Mouse (Mus musculus) stomach, embryonic 16.5 days (tissue): ENCODE results near the gene E030018B13Rik. TPM values are rescaled to one million over a fixed set of nuclear protein-coding genes. Genes with fewer than 3 reads are reported as not detected.
A peak's percentile ranks its signal among the peaks of the same experiment; 100 is the strongest.

ENCODE experiments used
- ATAC-seq: fragments of 200-750 bp; cut with Nextera tagmentation; 2 replicates; pipeline ENCODE4 v1.8.0; 2017; ENCODE audit warnings: moderate number of reproducible peaks, moderate TSS enrichment; ENCODE audit not compliant: insufficient read depth, low FRiP score
- H3K27ac ChIP-seq: fragments of 300-500 bp; sonication (generic); 2 replicates; pipeline ENCODE4 v1.5.1; 2014; ENCODE audit warnings: low read length
- H3K27me3 ChIP-seq: fragments of 300-500 bp; sonication (generic); 2 replicates; pipeline ENCODE4 v1.6.1; 2014; ENCODE audit warnings: low read length, control low read depth, mixed read lengths; ENCODE audit not compliant: control insufficient read depth, insufficient read depth
- H3K36me3 ChIP-seq: fragments of 300-500 bp; sonication (generic); 2 replicates; pipeline ENCODE4 v1.6.1; 2014; ENCODE audit warnings: low read length; ENCODE audit not compliant: control insufficient read depth, insufficient read depth
- H3K4me1 ChIP-seq: fragments of 300-500 bp; sonication (generic); 2 replicates; pipeline ENCODE4 v1.6.1; 2014; ENCODE audit warnings: low read length, control low read depth, mixed read lengths; ENCODE audit not compliant: control insufficient read depth, insufficient read depth
- H3K4me2 ChIP-seq: fragments of 300-500 bp; sonication (generic); 2 replicates; pipeline ENCODE4 v1.6.1; 2014; ENCODE audit warnings: low read depth, low read length, mixed read lengths
- H3K4me3 ChIP-seq: fragments of 300-500 bp; sonication (generic); replicated peaks from 2 replicates; pipeline ENCODE4 v1.5.1; 2014; ENCODE audit warnings: mild to moderate bottlenecking, low read length
- H3K9ac ChIP-seq: fragments of 300-500 bp; sonication (generic); 2 replicates; pipeline ENCODE4 v1.6.1; 2014; ENCODE audit warnings: low read length
- H3K9me3 ChIP-seq: fragments of 300-500 bp; sonication (generic); replicated peaks from 2 replicates; pipeline ENCODE4 v1.6.1; 2016; ENCODE audit warnings: low read length, control low read depth; ENCODE audit not compliant: control insufficient read depth
- WGBS: fragments of 180-500 bp; shearing (Covaris S2); extraction: QIAGEN DNeasy Blood & Tissue Kit; methylation state at CpG from one replicate; pipeline ENCODE4 v1.1.7; 2014; 5-methylcytosine and 5-hydroxymethylcytosine counted together
- polyA plus RNA-seq: library from polyadenylated mRNA; unstranded; fragments of >200 nt; fragmentation: Nextera tagmentation; extraction: Ambion mirVana; gene quantifications from 2 replicates; pipeline ENCODE4 v1.2.1, GENCODE M21; 2015

The E030018B13Rik gene
- polyA plus RNA-seq, 1 experiment from 2014 or later: not detected

DNA sequence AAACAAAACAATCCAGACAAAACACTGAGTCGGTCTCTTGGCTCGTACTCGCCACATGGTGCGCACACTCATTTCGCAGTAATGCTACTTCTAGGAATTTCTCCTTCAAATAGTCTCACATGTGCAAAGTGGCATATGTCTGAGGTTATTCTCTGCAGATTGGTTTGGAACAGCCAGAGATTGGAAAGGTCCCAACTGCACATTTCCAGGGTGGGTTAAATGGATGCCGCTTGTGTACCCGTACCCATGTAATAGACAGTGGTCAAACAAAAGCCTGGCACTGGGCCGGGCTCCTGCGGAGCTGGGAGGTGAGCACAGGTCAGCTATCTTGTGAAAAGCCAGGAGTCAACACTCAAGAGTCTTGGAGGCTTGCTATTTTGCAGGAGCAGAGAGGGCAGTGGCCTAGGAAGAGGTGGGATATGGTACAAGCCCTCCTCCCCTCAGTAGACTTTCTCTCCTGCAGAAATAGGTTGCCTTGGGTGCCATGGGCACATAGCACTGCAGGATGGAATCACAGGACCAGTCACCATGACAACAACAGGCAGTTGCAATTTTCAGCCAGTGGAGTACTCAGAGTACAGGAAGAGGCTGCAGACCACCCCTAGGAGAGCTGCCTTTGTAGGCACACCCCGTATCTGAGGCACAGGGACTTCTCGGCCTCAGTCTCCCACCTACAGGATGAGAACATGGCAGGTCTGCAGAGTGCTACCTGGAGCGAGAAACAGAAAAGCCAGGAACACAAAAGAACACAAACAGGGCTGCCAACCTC lies 41.4 kb downstream of the E030018B13Rik start:
- Histone ChIP-seq H3K4me1 (peaks cover 5% of the 10 kb centered on the region; the same call in 1 of the 2 replicates), H3K4me2 (no peak overlapping the region), H3K9ac (no peak overlapping the region), H3K27ac (no peak overlapping the region), H3K27me3 (no peaks in the 10 kb centered on the region), H3K4me3 (no peak overlapping the region), H3K9me3 (no peaks in the 10 kb centered on the region), H3K36me3 (no peaks in the 10 kb centered on the region)
- WGBS: 85% methylated on average over 12 of the region's 12 CpGs
- no peak for ATAC-seq

DNA sequence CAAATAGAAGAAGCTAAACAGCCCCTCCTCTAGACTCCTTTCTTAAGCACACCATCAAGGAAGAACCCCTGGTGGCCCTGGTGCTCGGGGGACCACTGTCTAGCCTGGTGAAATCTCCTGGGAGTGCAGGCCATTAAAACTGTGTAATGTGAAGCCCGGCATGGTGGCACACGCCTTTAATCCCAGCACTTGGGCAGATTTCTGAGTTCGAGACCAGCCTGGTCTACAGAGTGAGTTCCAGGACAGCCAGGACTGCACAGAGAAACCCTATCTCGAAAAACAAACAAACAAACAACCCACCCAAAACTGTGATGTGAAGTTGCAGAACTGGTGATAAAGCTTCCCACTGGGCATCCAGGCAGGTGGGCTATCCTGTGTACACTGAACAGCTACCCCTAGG lies 47.0 kb downstream of the E030018B13Rik start:
- no peak overlapping the region for H3K27ac ChIP-seq
- WGBS: 62% methylated on average over 5 of the region's 5 CpGs
- H3K4me1 ChIP-seq: no peaks in the 10 kb centered on the region
- no peak for ATAC-seq
- no peak overlapping the region for H3K4me3 ChIP-seq
- no peaks in the 10 kb centered on the region for H3K27me3 ChIP-seq
- no peaks in the 10 kb centered on the region for H3K9me3 ChIP-seq
- no peaks in the 10 kb centered on the region for H3K36me3 ChIP-seq
- no peak overlapping the region for H3K9ac ChIP-seq
- H3K4me2 ChIP-seq: no peak overlapping the region

DNA sequence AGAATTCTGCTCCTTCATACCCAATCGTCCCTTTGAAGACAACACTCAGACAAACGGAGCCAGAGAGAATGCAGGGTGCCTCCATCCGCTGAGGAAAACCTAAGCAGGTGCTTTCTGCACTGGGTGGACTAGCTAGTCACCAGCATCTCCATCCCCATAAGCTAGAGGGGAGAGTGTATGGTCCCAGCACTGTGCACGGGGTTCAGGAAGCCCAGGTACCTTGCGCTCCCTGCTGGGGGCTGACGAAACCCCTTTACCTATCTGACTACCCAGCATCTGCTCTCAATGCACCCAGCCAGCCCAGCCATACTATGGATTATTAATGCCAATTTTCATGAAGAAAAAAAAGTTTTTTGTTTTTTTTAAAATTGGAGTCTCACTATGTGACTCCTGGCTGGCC lies 47.5 kb downstream of the E030018B13Rik start:
- Histone ChIP-seq H3K4me2 (no peak overlapping the region), H3K27ac (no peak overlapping the region), H3K9ac (no peak overlapping the region), H3K4me1 (no peaks in the 10 kb centered on the region), H3K9me3 (no peaks in the 10 kb centered on the region), H3K27me3 (no peaks in the 10 kb centered on the region), H3K4me3 (no peak overlapping the region), H3K36me3 (no peaks in the 10 kb centered on the region)
- 77% methylated on average over 6 of the region's 6 CpGs for WGBS
- no peak for ATAC-seq

DNA sequence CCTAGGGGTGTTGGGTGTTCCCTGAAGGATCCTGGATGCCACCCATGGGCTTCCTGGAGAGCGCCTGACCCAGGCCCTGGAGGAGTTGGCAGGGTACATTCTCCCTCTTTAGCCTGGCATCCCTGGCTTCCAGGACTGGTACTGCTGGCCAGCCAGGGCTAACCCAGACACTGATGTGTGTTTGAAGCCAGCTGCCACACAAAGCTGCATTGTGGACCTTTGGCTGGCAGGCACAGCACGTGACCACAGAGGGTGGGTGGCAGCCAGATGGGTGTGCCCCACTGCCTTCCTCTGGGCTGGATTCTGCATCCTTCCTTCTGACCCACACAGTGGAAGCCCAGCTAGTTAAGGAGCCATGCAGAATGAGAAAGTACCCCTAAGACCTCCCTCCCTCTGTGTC lies 48.5 kb downstream of the E030018B13Rik start:
- WGBS: 73% methylated on average over 2 of the region's 2 CpGs

DNA sequence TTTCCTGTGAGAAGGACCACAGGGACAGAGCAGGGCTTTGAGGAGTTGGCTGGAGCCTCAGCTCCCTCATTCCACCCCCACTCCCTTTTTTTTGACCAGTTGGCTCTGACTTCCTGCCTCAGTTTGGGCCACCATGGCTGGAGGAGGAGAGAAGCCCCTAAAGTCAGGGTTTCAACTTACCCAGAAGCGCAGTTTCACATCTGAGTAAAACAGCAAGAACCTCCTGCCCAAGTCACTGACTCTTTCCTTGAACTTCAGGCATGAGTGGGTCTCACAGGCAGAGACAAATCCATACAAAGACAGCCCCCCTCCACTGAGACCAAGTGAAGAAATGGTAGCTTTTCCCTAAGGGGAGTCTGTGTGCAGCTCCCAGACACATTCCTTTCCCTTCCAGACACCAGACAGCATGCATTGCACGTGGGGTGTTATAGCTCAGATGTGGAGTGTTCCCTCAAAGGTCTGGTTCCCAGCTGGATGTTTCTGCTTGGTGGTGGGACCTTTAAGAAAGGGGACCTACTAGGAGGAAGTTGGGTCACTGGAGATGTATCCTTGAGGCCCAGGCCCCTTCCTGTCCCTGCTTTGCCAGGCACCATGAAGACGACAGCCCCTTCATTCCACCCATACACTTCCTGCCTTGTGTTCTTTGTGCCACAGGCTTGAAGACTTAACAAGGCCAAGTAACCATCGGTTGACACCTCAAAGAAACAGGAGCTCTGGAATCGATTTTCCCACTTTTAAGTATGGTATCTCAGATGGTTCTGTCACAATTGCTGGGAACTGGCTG lies 49.2 kb downstream of the E030018B13Rik start:
- Histone ChIP-seq H3K4me1 (no peaks in the 10 kb centered on the region), H3K36me3 (no peaks in the 10 kb centered on the region), H3K4me3 (no peak overlapping the region), H3K9me3 (no peaks in the 10 kb centered on the region), H3K4me2 (no peak overlapping the region), H3K27ac (no peak overlapping the region), H3K27me3 (no peaks in the 10 kb centered on the region), H3K9ac (no peak overlapping the region)
- 77% methylated on average over 5 of the region's 5 CpGs for WGBS
- ATAC-seq: no peak

More for the DNA sequence above, 48.5 kb downstream of the E030018B13Rik start:
- no peak overlapping the region for H3K4me3 ChIP-seq
- H3K27ac ChIP-seq: no peak overlapping the region
- no peaks in the 10 kb centered on the region for H3K4me1 ChIP-seq
- H3K4me2 ChIP-seq: no peak overlapping the region
- H3K36me3 ChIP-seq: no peaks in the 10 kb centered on the region
- no peaks in the 10 kb centered on the region for H3K9me3 ChIP-seq
- H3K27me3 ChIP-seq: no peaks in the 10 kb centered on the region
- H3K9ac ChIP-seq: no peak overlapping the region
- peak; percentile 59 for ATAC-seq

- H3K9ac ChIP-seq: no peak overlapping the region
- no peaks in the 10 kb centered on the region for H3K36me3 ChIP-seq
- H3K4me3 ChIP-seq: no peak overlapping the region
- H3K4me2 ChIP-seq: no peak overlapping the region
- H3K27me3 ChIP-seq: no peaks in the 10 kb centered on the region
- no peaks in the 10 kb centered on the region for H3K9me3 ChIP-seq
- no peaks in the 10 kb centered on the region for H3K4me1 ChIP-seq
- no peak overlapping the region for H3K27ac ChIP-seq
- no peak for ATAC-seq
- 80% methylated on average over 3 of the region's 3 CpGs for WGBS
Measured at GRCm38 (mm10) chr7:63969941-63970340, 53.3 kb downstream of the E030018B13Rik start.

Other genes with a start within 250 kb of the E030018B13Rik start
- gene Klf13, start 22.1 kb downstream of the E030018B13Rik start, polyA plus RNA-seq: 29.1 and 30.8 TPM in 2 replicates
- gene Trpm1, start 237.0 kb downstream of the E030018B13Rik start, polyA plus RNA-seq: 0.12 and 0.22 TPM in 2 replicates